ENCODE assay signal across 8 mouse cellular contexts in the genomic region with DNA sequence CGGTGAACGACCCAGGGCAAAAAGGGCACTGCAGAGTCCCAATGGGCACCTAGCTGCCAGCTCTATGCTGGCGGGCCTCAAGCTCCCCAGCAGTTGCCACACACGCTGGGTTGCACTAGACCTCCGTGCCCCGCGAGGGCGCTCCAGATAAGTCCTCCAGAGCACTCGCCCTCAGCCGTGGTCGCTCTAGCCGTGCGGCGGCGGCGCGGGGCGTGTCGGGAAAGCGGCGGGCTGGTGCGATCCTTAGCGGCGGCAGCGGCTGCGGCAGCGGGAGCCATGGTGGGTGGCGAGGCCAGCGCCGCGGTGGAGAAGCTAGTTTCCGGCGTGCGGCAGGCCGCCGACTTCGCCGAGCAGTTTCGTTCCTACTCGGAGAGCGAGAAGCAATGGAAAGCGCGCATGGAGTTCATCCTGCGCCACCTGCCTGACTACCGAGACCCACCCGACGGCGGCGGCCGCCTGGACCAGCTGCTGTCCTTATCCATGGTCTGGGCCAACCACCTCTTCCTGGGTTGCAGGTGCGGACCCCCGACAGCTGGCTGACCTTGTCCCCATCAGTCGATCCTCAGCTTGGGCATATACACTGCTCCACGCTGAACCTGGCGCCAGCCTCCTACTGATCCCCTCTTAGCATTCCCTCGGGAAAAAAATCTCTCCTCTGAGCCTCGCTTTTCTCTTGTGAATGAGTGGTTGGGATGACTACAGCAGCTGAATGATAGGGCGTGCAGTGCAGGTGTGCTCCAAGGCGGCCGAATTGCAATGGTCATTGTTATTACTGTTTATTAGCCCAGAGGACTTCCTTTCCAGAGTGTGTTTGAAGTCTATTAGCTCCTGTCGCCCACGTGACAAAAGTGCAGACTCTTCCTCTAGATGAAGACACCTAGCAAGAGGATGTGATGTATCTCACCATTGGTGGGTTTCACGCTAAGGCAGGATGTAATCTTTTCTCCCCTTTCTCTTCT. TPM values are rescaled to one million over a fixed set of nuclear protein-coding genes. Genes with fewer than 3 reads are reported as not detected.
DNase-seq lines count a peak whose midpoint lies in the region; ATAC-seq and TF ChIP-seq lines count a peak whose summit lies in the region.

Gene Cdkn2aipnl (plus strand): TSS at position 219 of the 959 bp plus-strand sequence.

- peak; percentile 93 for TF ChIP-seq CTCF in liver, embryonic 14.5 days (IDR thresholded peaks at IDR 0.05; ENCODE audit: low read depth)
- TF ChIP-seq CTCF in stomach, postnatal 0 days (IDR thresholded peaks at IDR 0.05; ENCODE audit: low read depth) = peak; percentile 89

- H3K4me2 ChIP-seq in heart, embryonic 15.5 days = peak within 1 kb of the TSS; percentile 81
- peak within 1 kb of the TSS; percentile 89 for H3K4me2 ChIP-seq in liver, embryonic 14.5 days (ENCODE audit: low read depth)
- peak within 1 kb of the TSS; percentile 53 for H3K4me2 ChIP-seq in neural tube, embryonic 11.5 days (ENCODE audit: low read depth)
- peak within 1 kb of the TSS; percentile 95 for H3K4me2 ChIP-seq in stomach, postnatal 0 days (replicated peaks; ENCODE audit: low read depth)

- no peak for TF ChIP-seq EP300 in liver, embryonic 14.5 days (IDR thresholded peaks at IDR 0.05; ENCODE audit: low read depth)
- TF ChIP-seq EP300 in stomach, postnatal 0 days (optimal IDR thresholded peaks at IDR 0.05) = no peak

- H3K27ac ChIP-seq in forebrain, embryonic 10.5 days = peak within 1 kb of the TSS; percentile 89
- H3K27ac ChIP-seq in heart, embryonic 15.5 days = peak within 1 kb of the TSS; percentile 24; the same call in 1 of the 2 replicates
- peak within 1 kb of the TSS; percentile 14; the same call in 1 of the 2 replicates for H3K27ac ChIP-seq in liver, embryonic 14.5 days
- H3K27ac ChIP-seq in neural tube, embryonic 11.5 days (ENCODE audit: low read depth, low read length) = peak within 1 kb of the TSS; percentile 24; the same call in 1 of the 2 replicates
- peak within 1 kb of the TSS; percentile 49; the same call in 1 of the 2 replicates for H3K27ac ChIP-seq in stomach, postnatal 0 days (replicated peaks)

- H3K4me3 ChIP-seq in forebrain, embryonic 10.5 days = peak within 1 kb of the TSS; percentile 75
- peak within 1 kb of the TSS; percentile 61 for H3K4me3 ChIP-seq in heart, embryonic 15.5 days
- H3K4me3 ChIP-seq in liver, embryonic 14.5 days (ENCODE audit: insufficient read depth in 1 of 2, low read depth in 2 of 2, low read length in 2 of 2) = peak within 1 kb of the TSS; percentile 66 to 68
- H3K4me3 ChIP-seq in neural tube, embryonic 11.5 days (ENCODE audit: low read depth, low read length) = peak within 1 kb of the TSS; percentile 70
- H3K4me3 ChIP-seq in stomach, postnatal 0 days (ENCODE audit: low read depth, low read length) = peak within 1 kb of the TSS; percentile 72

- 3% methylated on average over 63 of the region's 63 CpGs for WGBS in forebrain, embryonic 10.5 days
- 1% methylated on average over 63 of the region's 63 CpGs for WGBS in heart, embryonic 15.5 days
- WGBS in liver, embryonic 14.5 days (ENCODE audit: insufficient replicate concordance) = 1% methylated on average over 63 of the region's 63 CpGs
- WGBS in neural tube, embryonic 11.5 days = 3% methylated on average over 59 of the region's 63 CpGs
- WGBS in stomach, postnatal 0 days = under 1% methylated on average over 48 of the region's 63 CpGs

- no peaks in the 10 kb centered on the region for H3K9me3 ChIP-seq in forebrain, embryonic 10.5 days
- no peaks in the 10 kb centered on the region for H3K9me3 ChIP-seq in heart, embryonic 15.5 days (replicated peaks)
- H3K9me3 ChIP-seq in liver, embryonic 14.5 days (ENCODE audit: control insufficient read depth, low read length) = no peaks in the 10 kb centered on the region
- no peaks in the 10 kb centered on the region for H3K9me3 ChIP-seq in neural tube, embryonic 11.5 days (ENCODE audit: control insufficient read depth, low read length)
- H3K9me3 ChIP-seq in stomach, postnatal 0 days (ENCODE audit: control insufficient read depth, low read length) = no peaks in the 10 kb centered on the region

- H3K36me3 ChIP-seq in forebrain, embryonic 10.5 days (replicated peaks) = peaks cover 40% of the 10 kb centered on the region
- peaks cover 31% of the 10 kb centered on the region for H3K36me3 ChIP-seq in heart, embryonic 15.5 days
- peaks cover 24% of the 10 kb centered on the region for H3K36me3 ChIP-seq in liver, embryonic 14.5 days (replicated peaks; ENCODE audit: control insufficient read depth, insufficient read depth, low read depth)
- peaks cover 5% of the 10 kb centered on the region for H3K36me3 ChIP-seq in neural tube, embryonic 11.5 days (ENCODE audit: control insufficient read depth, insufficient read depth, low read length)
- peaks cover 6% of the 10 kb centered on the region for H3K36me3 ChIP-seq in stomach, postnatal 0 days (ENCODE audit: control insufficient read depth, insufficient read depth, low read length)

- peak; percentile 92 for DNase-seq in c-Kit-negative CD71-positive TER-119-positive erythroid progenitor cells, embryonic 14.5 days (ENCODE audit: low read depth, low spot score)
- DNase-seq in forebrain, embryonic 10.5 days (ENCODE audit: extremely low spot score, low spot score) = peak; percentile 89
- peak; percentile 97 to 98 for DNase-seq in kidney, postnatal 25 days
- DNase-seq in liver, embryonic 14.5 days (ENCODE audit: low read depth in 3 of 3, low spot score in 3 of 3) = peak; percentile 87 to 91 (median 88)
- DNase-seq in neural tube, embryonic 11.5 days (ENCODE audit: low spot score) = peak; percentile 98
- DNase-seq in stomach, postnatal 0 days (ENCODE audit: low spot score) = peak; percentile 98

- ATAC-seq in CD4-positive, CD25-positive, alpha-beta regulatory T cell, adult 4 months = peak; percentile 79
- ATAC-seq in heart, embryonic 15.5 days (replicated peaks; ENCODE audit: insufficient number of reproducible peaks, insufficient read depth, low FRiP score, low read depth) = peak; percentile 92
- peak; percentile 93 for ATAC-seq in liver, embryonic 14.5 days (ENCODE audit: insufficient read depth)
- ATAC-seq in neural tube, embryonic 11.5 days (ENCODE audit: insufficient read depth, low FRiP score, low TSS enrichment) = peak; percentile 86
- ATAC-seq in stomach, postnatal 0 days (ENCODE audit: low FRiP score, low TSS enrichment) = peak; percentile 94

- H3K27me3 ChIP-seq in forebrain, embryonic 10.5 days (ENCODE audit: poor library complexity, severe bottlenecking) = no peaks in the 10 kb centered on the region
- no peaks in the 10 kb centered on the region for H3K27me3 ChIP-seq in heart, embryonic 15.5 days
- no peaks in the 10 kb centered on the region for H3K27me3 ChIP-seq in liver, embryonic 14.5 days (ENCODE audit: control insufficient read depth, insufficient read depth, low read length)
- no peaks in the 10 kb centered on the region for H3K27me3 ChIP-seq in neural tube, embryonic 11.5 days (ENCODE audit: control insufficient read depth, insufficient read depth, low read length)
- no peaks in the 10 kb centered on the region for H3K27me3 ChIP-seq in stomach, postnatal 0 days (ENCODE audit: control insufficient read depth, insufficient read depth, low read length)

- H3K9ac ChIP-seq in heart, embryonic 15.5 days = peak within 1 kb of the TSS; percentile 58
- H3K9ac ChIP-seq in liver, embryonic 14.5 days (replicated peaks) = peak within 1 kb of the TSS; percentile 75
- peak within 1 kb of the TSS; percentile 79 for H3K9ac ChIP-seq in neural tube, embryonic 11.5 days (ENCODE audit: low read length)
- peak within 1 kb of the TSS; percentile 70 for H3K9ac ChIP-seq in stomach, postnatal 0 days (ENCODE audit: low read length)

- H3K4me1 ChIP-seq in forebrain, embryonic 10.5 days = peaks cover 21% of the 10 kb centered on the region
- H3K4me1 ChIP-seq in heart, embryonic 15.5 days (replicated peaks) = peaks cover 10% of the 10 kb centered on the region
- H3K4me1 ChIP-seq in liver, embryonic 14.5 days (replicated peaks; ENCODE audit: control insufficient read depth in 2 of 2, insufficient read depth in 2 of 2, low read length in 1 of 2) = peaks cover 5 to 13% of the 10 kb centered on the region in 2 experiments; a peak in 3 of 4 replicates
- H3K4me1 ChIP-seq in neural tube, embryonic 11.5 days (ENCODE audit: control insufficient read depth, insufficient read depth, low read length) = no peaks in the 10 kb centered on the region
- H3K4me1 ChIP-seq in stomach, postnatal 0 days (replicated peaks; ENCODE audit: control insufficient read depth, insufficient read depth) = no peaks in the 10 kb centered on the region

RNA-seq across cellular contexts. Expression of gene Cdkn2aipnl, which starts in this region (rescaled TPM):
- polyA plus RNA-seq in CD4-positive, CD25-positive, alpha-beta regulatory T cell, adult 4 months (2017; shearing (Covaris generic)) = 100 to 1,000 TPM in 1 of 2 experiments, 10 to 100 TPM in 1; 92.5 to 116 TPM
- polyA plus RNA-seq in forebrain, embryonic 10.5 days (2016; fragmentation: Nextera tagmentation; extraction: Ambion mirVana) = 138 and 144 TPM in 2 replicates
- polyA plus RNA-seq in heart, embryonic 15.5 days (2015; fragmentation: Nextera tagmentation; extraction: Ambion mirVana) = 60.6 and 69.0 TPM in 2 replicates
- 19.0 and 20.4 TPM in 2 replicates for polyA plus RNA-seq in liver, embryonic 14.5 days (2012; rRNA removed)
- 53.5 and 55.5 TPM in 2 replicates for polyA plus RNA-seq in liver, embryonic 14.5 days (2014; fragmentation: Nextera tagmentation; extraction: Ambion mirVana)
- 127 and 139 TPM in 2 replicates for polyA plus RNA-seq in neural tube, embryonic 11.5 days (2014; fragmentation: Nextera tagmentation; extraction: Ambion mirVana)
- polyA plus RNA-seq in stomach, postnatal 0 days (2015; fragmentation: Nextera tagmentation; extraction: Ambion mirVana) = 43.0 and 46.9 TPM in 2 replicates

Comparison
In these comparisons a context has a peak if more than half of its experiments do, and no peak if none do; other contexts are left out.
1. Peak in every context shown above with its lines: DNase-seq, ATAC-seq, H3K4me3 ChIP-seq and H3K27ac ChIP-seq.
2. H3K27ac ChIP-seq: peak in every context shown above with its lines; median percentile 89 in forebrain, embryonic 10.5 days; 49 in stomach, postnatal 0 days; 24 in heart, embryonic 15.5 days; 24 in neural tube, embryonic 11.5 days; 14 in liver, embryonic 14.5 days.